Mouse (Mus musculus) C2C12 (cell line): Measurements from ENCODE around the gene Pik3c2g.

ENCODE experiments used
- CEBPB ChIP-seq: IDR thresholded peaks from one replicate; pipeline ENCODE4 v1.6.1; 2011; ENCODE audit warnings: low read depth, mild to moderate bottlenecking, control low read depth, moderate library complexity
- CTCF ChIP-seq: IDR thresholded peaks from one replicate; pipeline ENCODE4 v1.5.1; 2011; ENCODE audit not compliant: control insufficient read depth, insufficient read depth, insufficient read length
- FOSL1 ChIP-seq: IDR thresholded peaks from one replicate; pipeline ENCODE4 v1.8.0; 2011; ENCODE audit warnings: mild to moderate bottlenecking, low read length; ENCODE audit not compliant: poor library complexity, insufficient read depth, severe bottlenecking
- MYOD1 ChIP-seq: IDR thresholded peaks from one replicate; pipeline ENCODE4 v1.6.1; 2011; ENCODE audit warnings: low read depth; ENCODE audit not compliant: control insufficient read depth, insufficient read length
- USF1 ChIP-seq: IDR thresholded peaks from one replicate; pipeline ENCODE4 v1.6.1; 2011; ENCODE audit warnings: low read depth, mild to moderate bottlenecking, control low read depth, moderate library complexity

GRCm38 (mm10) chr6:139878362-139878696 lies 291.3 kb downstream of the Pik3c2g start:
- TF ChIP-seq CTCF: no peak
- no peak for TF ChIP-seq CEBPB
- TF ChIP-seq MYOD1: no peak
- TF ChIP-seq USF1: no peak
- TF ChIP-seq FOSL1: no peak
